Mouse (Mus musculus): ENCODE results near the gene Tcp11l2.

- TF ChIP-seq CTCF (IDR thresholded peaks at IDR 0.05; ENCODE audit: low read depth) (no peak), EP300 (optimal IDR thresholded peaks at IDR 0.05) (no peak)
Measured at GRCm38 (mm10) chr10:84604335-84604734, 27.9 kb downstream of the Tcp11l2 start.

All from stomach, postnatal 0 days (tissue).